Mouse (Mus musculus): ENCODE data around the gene Apoc1. TPM values are rescaled to one million over a fixed set of nuclear protein-coding genes. Genes with fewer than 3 reads are reported as not detected.

Gene Apoc1
- polyA plus RNA-seq, 1 experiment from 2014 or later: 57.9 TPM

- Histone ChIP-seq H3K36me3 (peaks cover 57% of the 10 kb centered on the region), H3K4me2 (no peak overlapping the region), H3K4me3 (no peak overlapping the region), H3K9ac (no peak overlapping the region), H3K9me3 (peaks cover 14% of the 10 kb centered on the region; the same call in 1 of the 2 replicates), H3K27ac (no peak overlapping the region), H3K4me1 (peaks cover 24% of the 10 kb centered on the region), H3K27me3 (no peaks in the 10 kb centered on the region)
- 88% methylated on average over 4 of the region's 4 CpGs for WGBS
- ATAC-seq (ENCODE audit: insufficient number of reproducible peaks, low FRiP score, low TSS enrichment, low read depth): no peak
Observed at GRCm38 (mm10) chr7:19717346-19717745, 24.9 kb upstream of the Apoc1 start.

- peaks cover 14% of the 10 kb centered on the region; the same call in 1 of the 2 replicates for H3K9me3 ChIP-seq
- no peak overlapping the region for H3K9ac ChIP-seq
- H3K36me3 ChIP-seq: peaks cover 58% of the 10 kb centered on the region
- H3K27me3 ChIP-seq: no peaks in the 10 kb centered on the region
- H3K27ac ChIP-seq: peak overlapping the region; percentile 85; the same call in 1 of the 2 replicates
- H3K4me2 ChIP-seq: peak overlapping the region; percentile 68
- 74% methylated on average over 2 of the region's 2 CpGs for WGBS
- ATAC-seq (ENCODE audit: insufficient number of reproducible peaks, low FRiP score, low TSS enrichment, low read depth): no peak
- H3K4me3 ChIP-seq: no peak overlapping the region; the same call in 1 of the 2 replicates
- H3K4me1 ChIP-seq: peaks cover 24% of the 10 kb centered on the region
Observed at GRCm38 (mm10) chr7:19716822-19717221, 24.4 kb upstream of the Apoc1 start.

- peak overlapping the region; percentile 100 for H3K4me3 ChIP-seq
- peaks cover 24% of the 10 kb centered on the region for H3K4me1 ChIP-seq
- peak overlapping the region; percentile 85 for H3K27ac ChIP-seq
- no peaks in the 10 kb centered on the region for H3K27me3 ChIP-seq
- H3K9me3 ChIP-seq: peaks cover 8% of the 10 kb centered on the region; the same call in 1 of the 2 replicates
- peaks cover 58% of the 10 kb centered on the region for H3K36me3 ChIP-seq
- WGBS: 5% methylated on average over 18 of the region's 18 CpGs
- ATAC-seq (ENCODE audit: insufficient number of reproducible peaks, low FRiP score, low TSS enrichment, low read depth): no peak
- H3K9ac ChIP-seq: peak overlapping the region; percentile 28; the same call in 1 of the 2 replicates
- peak overlapping the region; percentile 68 for H3K4me2 ChIP-seq
Observed at GRCm38 (mm10) chr7:19716055-19716682, 23.7 kb upstream of the Apoc1 start.

- Histone ChIP-seq H3K4me3 (peak within 1 kb of the TSS; percentile 100), H3K9ac (peak within 1 kb of the TSS; percentile 95), H3K4me1 (peaks cover 24% of the 10 kb centered on the region), H3K27ac (peak within 1 kb of the TSS; percentile 85), H3K9me3 (0 out of 2 replicates have a peak, but pooled peaks cover under 1% of the 10 kb centered on the region), H3K36me3 (peaks cover 56% of the 10 kb centered on the region), H3K27me3 (no peaks in the 10 kb centered on the region), H3K4me2 (peak within 1 kb of the TSS; percentile 87)
- peak; percentile 99 for ATAC-seq (ENCODE audit: insufficient number of reproducible peaks, low FRiP score, low TSS enrichment, low read depth)
- under 1% methylated on average over 59 of the region's 59 CpGs for WGBS
Observed at GRCm38 (mm10) chr7:19715239-19716054, 23.0 kb upstream of the Apoc1 start, which contains the start of gene Tomm40. Gene Tomm40 (minus strand): TSS chr7:19715438.

- WGBS: under 1% methylated on average over 39 of the region's 39 CpGs
- no peaks in the 10 kb centered on the region for H3K9me3 ChIP-seq
- peak overlapping the region; percentile 95 for H3K9ac ChIP-seq
- no peaks in the 10 kb centered on the region for H3K27me3 ChIP-seq
- H3K27ac ChIP-seq: peak overlapping the region; percentile 62
- H3K4me3 ChIP-seq: peak overlapping the region; percentile 100
- peaks cover 24% of the 10 kb centered on the region for H3K4me1 ChIP-seq
- no peak for ATAC-seq (ENCODE audit: insufficient number of reproducible peaks, low FRiP score, low TSS enrichment, low read depth)
- H3K4me2 ChIP-seq: peak overlapping the region; percentile 87
- peaks cover 54% of the 10 kb centered on the region for H3K36me3 ChIP-seq
Observed at GRCm38 (mm10) chr7:19714836-19715235, 22.4 kb upstream of the Apoc1 start.

GRCm38 (mm10) chr7:19713598-19713997, 21.1 kb upstream of the Apoc1 start:
- H3K4me1 ChIP-seq: peaks cover 24% of the 10 kb centered on the region
- H3K36me3 ChIP-seq: peaks cover 55% of the 10 kb centered on the region
- no peak overlapping the region for H3K4me3 ChIP-seq
- WGBS: 87% methylated on average over 9 of the region's 9 CpGs
- H3K9me3 ChIP-seq: no peaks in the 10 kb centered on the region
- no peaks in the 10 kb centered on the region for H3K27me3 ChIP-seq
- H3K4me2 ChIP-seq: no peak overlapping the region
- no peak overlapping the region for H3K9ac ChIP-seq
- no peak for ATAC-seq (ENCODE audit: insufficient number of reproducible peaks, low FRiP score, low TSS enrichment, low read depth)
- no peak overlapping the region for H3K27ac ChIP-seq

GRCm38 (mm10) chr7:19713196-19713595, 20.7 kb upstream of the Apoc1 start:
- no peaks in the 10 kb centered on the region for H3K27me3 ChIP-seq
- no peak overlapping the region for H3K4me3 ChIP-seq
- H3K36me3 ChIP-seq: peaks cover 57% of the 10 kb centered on the region
- H3K4me2 ChIP-seq: no peak overlapping the region
- H3K9me3 ChIP-seq: no peaks in the 10 kb centered on the region
- H3K4me1 ChIP-seq: peaks cover 24% of the 10 kb centered on the region
- WGBS: 42% methylated on average over 4 of the region's 4 CpGs
- no peak overlapping the region for H3K27ac ChIP-seq
- H3K9ac ChIP-seq: no peak overlapping the region
- ATAC-seq (ENCODE audit: insufficient number of reproducible peaks, low FRiP score, low TSS enrichment, low read depth): no peak

- H3K36me3 ChIP-seq: peaks cover 61% of the 10 kb centered on the region
Observed at GRCm38 (mm10) chr7:19712414-19712813, 20.0 kb upstream of the Apoc1 start.

GRCm38 (mm10) chr7:19710650-19711049, 18.2 kb upstream of the Apoc1 start:
- ATAC-seq (ENCODE audit: insufficient number of reproducible peaks, low FRiP score, low TSS enrichment, low read depth): no peak
- H3K36me3 ChIP-seq: peaks cover 65% of the 10 kb centered on the region
- 89% methylated on average over 10 of the region's 10 CpGs for WGBS

More at GRCm38 (mm10) chr7:19712414-19712813, 20.0 kb upstream of the Apoc1 start:
- no peaks in the 10 kb centered on the region for H3K27me3 ChIP-seq
- H3K4me3 ChIP-seq: no peak overlapping the region
- ATAC-seq (ENCODE audit: insufficient number of reproducible peaks, low FRiP score, low TSS enrichment, low read depth): no peak
- no peaks in the 10 kb centered on the region for H3K9me3 ChIP-seq
- H3K4me1 ChIP-seq: peaks cover 24% of the 10 kb centered on the region
- WGBS: 74% methylated on average over 4 of the region's 4 CpGs
- H3K9ac ChIP-seq: no peak overlapping the region
- H3K4me2 ChIP-seq: no peak overlapping the region
- H3K27ac ChIP-seq: no peak overlapping the region

GRCm38 (mm10) chr7:19705271-19705670, 12.8 kb upstream of the Apoc1 start:
- Histone ChIP-seq H3K4me2 (no peak overlapping the region), H3K27me3 (no peaks in the 10 kb centered on the region), H3K9me3 (no peaks in the 10 kb centered on the region), H3K27ac (no peak overlapping the region), H3K4me3 (no peak overlapping the region), H3K9ac (no peak overlapping the region), H3K4me1 (peaks cover 12% of the 10 kb centered on the region), H3K36me3 (peaks cover 67% of the 10 kb centered on the region)
- WGBS: 92% methylated on average over 7 of the region's 7 CpGs
- no peak for ATAC-seq (ENCODE audit: insufficient number of reproducible peaks, low FRiP score, low TSS enrichment, low read depth)

More at GRCm38 (mm10) chr7:19710650-19711049, 18.2 kb upstream of the Apoc1 start:
- Histone ChIP-seq H3K27ac (no peak overlapping the region), H3K27me3 (no peaks in the 10 kb centered on the region), H3K9ac (no peak overlapping the region), H3K4me3 (no peak overlapping the region), H3K4me2 (no peak overlapping the region), H3K9me3 (no peaks in the 10 kb centered on the region), H3K4me1 (peaks cover 16% of the 10 kb centered on the region)

GRCm38 (mm10) chr7:19704475-19704874, 12.0 kb upstream of the Apoc1 start:
- Histone ChIP-seq H3K4me2 (no peak overlapping the region), H3K4me3 (no peak overlapping the region), H3K36me3 (peaks cover 61% of the 10 kb centered on the region), H3K27me3 (no peaks in the 10 kb centered on the region), H3K27ac (no peak overlapping the region), H3K4me1 (peaks cover 15% of the 10 kb centered on the region), H3K9me3 (no peaks in the 10 kb centered on the region), H3K9ac (no peak overlapping the region)
- WGBS: 91% methylated on average over 4 of the region's 4 CpGs
- no peak for ATAC-seq (ENCODE audit: insufficient number of reproducible peaks, low FRiP score, low TSS enrichment, low read depth)

Data from limb, embryonic 15.5 days (tissue).